Mouse (Mus musculus) neural tube, embryonic 14.5 days (tissue): ENCODE measurements around the gene Hoxc11. TPM values are rescaled to one million over a fixed set of nuclear protein-coding genes. Genes with fewer than 3 reads are reported as not detected.
A peak's percentile ranks its signal among the peaks of the same experiment; 100 is the strongest.

ENCODE experiments used
- ATAC-seq: fragments of 200-750 bp; cut with Nextera tagmentation; 2 replicates; pipeline ENCODE4 v1.8.0; 2017; ENCODE audit warnings: low read depth, mild to moderate bottlenecking, moderate TSS enrichment, moderate library complexity
- H3K27ac ChIP-seq: fragments of 300-500 bp; sonication (generic); 2 replicates; pipeline ENCODE4 v1.5.1; 2014; ENCODE audit warnings: low read depth, mild to moderate bottlenecking, control low read depth, low read length, moderate library complexity, mixed read lengths
- H3K27me3 ChIP-seq: fragments of 300-500 bp; sonication (generic); 2 replicates; pipeline ENCODE4 v1.6.1; 2014; ENCODE audit warnings: low read length; ENCODE audit not compliant: control insufficient read depth, insufficient read depth
- H3K36me3 ChIP-seq: fragments of 300-500 bp; sonication (generic); 2 replicates; pipeline ENCODE4 v1.6.1; 2014; ENCODE audit warnings: low read length, mixed read lengths; ENCODE audit not compliant: control insufficient read depth, insufficient read depth
- H3K4me1 ChIP-seq: fragments of 300-500 bp; sonication (generic); 2 replicates; pipeline ENCODE4 v1.6.1; 2014; ENCODE audit warnings: low read length; ENCODE audit not compliant: control insufficient read depth, insufficient read depth
- H3K4me2 ChIP-seq: fragments of 300-500 bp; sonication (generic); 2 replicates; pipeline ENCODE4 v1.6.1; 2014; ENCODE audit warnings: mild to moderate bottlenecking, low read depth, low read length, control low read depth
- H3K4me3 ChIP-seq: fragments of 300-500 bp; sonication (generic); 2 replicates; pipeline ENCODE4 v1.5.1; 2014; ENCODE audit warnings: low read depth, low read length, control low read depth, mixed read lengths
- H3K9ac ChIP-seq: fragments of 300-500 bp; sonication (generic); replicated peaks from 2 replicates; pipeline ENCODE4 v1.6.1; 2014; ENCODE audit warnings: low read depth, mild to moderate bottlenecking, control low read depth, low read length, mixed read lengths
- H3K9me3 ChIP-seq: fragments of 300-500 bp; sonication (generic); 2 replicates; pipeline ENCODE4 v1.6.1; 2016; ENCODE audit warnings: low read length; ENCODE audit not compliant: control insufficient read depth
- WGBS: fragments of 180-500 bp; shearing (Covaris S2); extraction: QIAGEN DNeasy Blood & Tissue Kit; methylation state at CpG from one replicate; pipeline ENCODE4 v1.1.7; 2014; 5-methylcytosine and 5-hydroxymethylcytosine counted together
- microRNA-seq: library from miRNA; unstranded; fragments of <30 nt; microRNA quantifications from one replicate; pipeline ENCODE4, GENCODE M21; 2016
- polyA plus RNA-seq: library from polyadenylated mRNA; unstranded; fragments of >200 nt; fragmentation: Nextera tagmentation; extraction: Ambion mirVana; gene quantifications from 2 replicates; pipeline ENCODE4 v1.2.1, GENCODE M21; 2014

Gene Hoxc11
- polyA plus RNA-seq, 1 experiment from 2014 or later = not detected

DNA sequence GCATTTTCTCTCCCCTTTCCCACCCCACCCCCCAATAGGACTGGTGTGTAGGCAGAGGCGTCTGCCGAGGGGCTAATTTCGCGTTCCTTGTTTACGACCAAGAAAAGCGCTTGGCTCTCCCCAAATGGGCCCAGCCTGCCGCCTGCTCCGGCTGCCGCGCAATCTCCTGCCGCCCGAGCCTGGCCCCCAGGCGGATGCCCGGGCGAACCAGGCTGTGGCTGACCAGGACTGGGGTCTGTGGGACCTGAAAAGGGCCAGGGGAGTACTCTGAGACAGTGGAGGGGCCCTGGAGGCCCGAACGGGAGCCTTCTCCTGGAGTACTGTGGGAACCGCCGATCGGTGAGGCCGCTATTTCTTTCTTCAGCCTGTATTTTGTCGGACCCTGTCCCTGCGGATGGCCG lies 46.3 kb downstream of the Hoxc11 start:
- H3K9me3 ChIP-seq = no peaks in the 10 kb centered on the region
- 0 out of 2 replicates have a peak, but pooled peaks have one; percentile 1 for ATAC-seq
- H3K9ac ChIP-seq = peak overlapping the region; percentile 76
- peak overlapping the region; percentile 92 for H3K4me2 ChIP-seq
- H3K4me3 ChIP-seq = peak overlapping the region; percentile 55
- peak overlapping the region; percentile 91 for H3K27ac ChIP-seq
- H3K27me3 ChIP-seq = no peaks in the 10 kb centered on the region
- H3K36me3 ChIP-seq = no peaks in the 10 kb centered on the region
- H3K4me1 ChIP-seq = peaks cover 61% of the 10 kb centered on the region
- under 1% methylated on average over 24 of the region's 24 CpGs for WGBS

- no peak for ATAC-seq
- no peaks in the 10 kb centered on the region for H3K9me3 ChIP-seq
- no peaks in the 10 kb centered on the region for H3K36me3 ChIP-seq
- peaks cover 65% of the 10 kb centered on the region for H3K4me1 ChIP-seq
- peak overlapping the region; percentile 55 for H3K4me3 ChIP-seq
- peak overlapping the region; percentile 76 for H3K9ac ChIP-seq
- no peaks in the 10 kb centered on the region for H3K27me3 ChIP-seq
- 21% methylated on average over 2 of the region's 2 CpGs for WGBS
- peak overlapping the region; percentile 91 for H3K27ac ChIP-seq
- H3K4me2 ChIP-seq = peak overlapping the region; percentile 92
These were observed 47.1 kb downstream of the Hoxc11 start for GRCm38 (mm10) chr15:103001370-103001769.

DNA sequence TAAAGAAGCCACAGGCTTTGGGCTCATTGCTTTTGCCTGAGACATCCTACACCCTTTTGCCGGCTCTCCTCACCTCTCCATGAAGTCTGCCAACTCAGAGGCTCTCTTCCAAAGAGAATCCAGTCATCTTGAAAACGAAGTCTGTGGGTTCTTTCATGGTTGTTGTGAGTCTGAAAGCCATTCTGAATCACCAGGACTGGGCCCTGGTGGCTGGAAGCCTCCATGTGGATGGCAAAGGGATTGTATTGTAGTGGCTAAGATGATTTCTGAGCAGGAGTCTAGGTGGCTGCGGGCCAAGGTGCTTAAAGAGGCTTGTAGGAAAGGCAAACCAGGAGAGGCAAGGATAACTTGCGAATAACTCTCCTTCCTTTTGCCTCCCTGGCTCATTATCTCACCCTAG lies 47.9 kb downstream of the Hoxc11 start:
- H3K4me2 ChIP-seq = peak overlapping the region; percentile 92

DNA sequence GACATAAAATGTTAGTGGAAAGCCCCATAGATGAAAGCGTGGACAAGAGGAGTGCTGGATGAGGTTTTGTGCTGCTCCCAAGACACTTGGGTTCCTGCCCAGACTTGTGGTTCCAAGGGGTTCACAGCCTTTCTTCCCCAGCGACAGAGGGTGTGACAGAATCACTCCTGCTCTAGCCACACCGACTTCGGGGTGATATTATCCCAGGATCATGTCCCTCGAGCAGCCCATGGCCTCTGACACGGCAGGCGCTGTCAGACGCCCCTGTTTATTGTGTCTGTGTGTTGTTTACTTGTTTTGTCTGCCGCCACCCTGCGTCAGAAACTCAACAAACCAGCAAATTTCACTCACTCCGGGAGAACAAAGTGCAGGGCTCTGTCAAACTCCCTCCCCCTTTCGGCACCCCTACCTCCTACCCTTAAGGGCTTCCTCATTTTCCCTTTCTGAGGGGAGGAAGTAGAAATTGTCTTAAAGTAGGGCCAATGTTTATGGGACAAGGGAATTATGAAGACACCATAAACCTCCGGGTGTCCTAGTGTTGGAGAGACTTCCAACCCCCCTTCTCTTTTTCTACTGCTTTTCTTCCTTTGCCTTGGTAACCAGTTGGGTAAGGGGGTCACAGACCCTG lies 48.7 kb downstream of the Hoxc11 start:
- H3K4me2 ChIP-seq = peak overlapping the region; percentile 92
- WGBS = 4% methylated on average over 13 of the region's 13 CpGs
- H3K36me3 ChIP-seq = no peaks in the 10 kb centered on the region
- no peaks in the 10 kb centered on the region for H3K27me3 ChIP-seq
- peak overlapping the region; percentile 76 for H3K9ac ChIP-seq
- peak overlapping the region; percentile 55 for H3K4me3 ChIP-seq
- H3K9me3 ChIP-seq = no peaks in the 10 kb centered on the region
- no peak for ATAC-seq
- H3K4me1 ChIP-seq = peaks cover 68% of the 10 kb centered on the region
- H3K27ac ChIP-seq = peak overlapping the region; percentile 91

More for the DNA sequence above, 47.9 kb downstream of the Hoxc11 start:
- Histone ChIP-seq H3K9me3 (no peaks in the 10 kb centered on the region), H3K4me3 (peak overlapping the region; percentile 55), H3K4me1 (peaks cover 67% of the 10 kb centered on the region), H3K27me3 (no peaks in the 10 kb centered on the region), H3K9ac (peak overlapping the region; percentile 76), H3K27ac (peak overlapping the region; percentile 91), H3K36me3 (no peaks in the 10 kb centered on the region)
- no peak for ATAC-seq
- 5% methylated on average over 4 of the region's 4 CpGs for WGBS

DNA sequence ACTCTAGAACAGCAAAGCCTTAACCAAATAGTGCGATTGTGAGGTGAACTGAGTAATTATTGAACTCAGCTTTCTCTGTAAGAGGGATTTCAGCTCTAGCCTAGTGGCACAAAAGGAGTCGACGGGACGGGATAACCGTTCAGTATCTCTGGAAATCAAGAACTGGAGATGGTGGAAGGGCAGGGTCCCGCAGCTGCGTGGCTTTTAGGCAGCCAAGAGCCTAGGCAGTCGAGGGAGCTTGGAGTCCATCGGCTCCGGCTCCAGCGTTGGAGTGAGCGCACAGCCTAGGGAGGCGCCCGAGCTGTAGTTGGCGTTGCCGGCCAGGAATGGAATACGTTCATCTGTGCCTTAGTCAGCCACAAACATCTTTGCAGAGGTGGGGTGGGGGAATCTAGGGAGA lies 51.1 kb downstream of the Hoxc11 start:
- peak overlapping the region; percentile 79 for H3K27ac ChIP-seq
- H3K4me1 ChIP-seq = peaks cover 88% of the 10 kb centered on the region
- under 1% methylated on average over 17 of the region's 17 CpGs for WGBS

GRCm38 (mm10) chr15:103005797-103006196 lies 51.6 kb downstream of the Hoxc11 start:
- Histone ChIP-seq H3K4me2 (peak overlapping the region; percentile 83), H3K36me3 (no peaks in the 10 kb centered on the region), H3K9me3 (no peaks in the 10 kb centered on the region), H3K27ac (peak overlapping the region; percentile 79), H3K9ac (peak overlapping the region; percentile 78), H3K4me3 (peak overlapping the region; percentile 28), H3K27me3 (no peaks in the 10 kb centered on the region), H3K4me1 (peaks cover 92% of the 10 kb centered on the region)
- ATAC-seq = no peak
- WGBS = 7% methylated on average over 5 of the region's 5 CpGs

More for the DNA sequence above, 51.1 kb downstream of the Hoxc11 start:
- Histone ChIP-seq H3K4me3 (peak overlapping the region; percentile 28), H3K36me3 (no peaks in the 10 kb centered on the region), H3K9ac (peak overlapping the region; percentile 78), H3K27me3 (no peaks in the 10 kb centered on the region), H3K4me2 (peak overlapping the region; percentile 83), H3K9me3 (no peaks in the 10 kb centered on the region)
- no peak for ATAC-seq

GRCm38 (mm10) chr15:103006326-103006725 lies 52.1 kb downstream of the Hoxc11 start:
- ATAC-seq = no peak
- Histone ChIP-seq H3K27me3 (no peaks in the 10 kb centered on the region), H3K36me3 (0 out of 2 replicates have a peak, but pooled peaks cover 3% of the 10 kb centered on the region), H3K9ac (peak overlapping the region; percentile 78), H3K4me3 (peak overlapping the region; percentile 28; the same call in 1 of the 2 replicates), H3K4me2 (peak overlapping the region; percentile 83), H3K9me3 (no peaks in the 10 kb centered on the region), H3K27ac (peak overlapping the region; percentile 79), H3K4me1 (peaks cover 94% of the 10 kb centered on the region)
- 21% methylated on average over 1 of the region's 1 CpGs for WGBS

Small RNA genes within 50 kb of the gene (microRNA-seq; reads per million reads assigned to microRNA genes)
- 659 reads per million, percentile 73 among the genes with 10 or more reads in this experiment for gene Mir196a-2

Other genes starting within 250 kb of the Hoxc11 start
- 23.5 and 29.3 TPM in 2 replicates for gene Calcoco1, start 232.2 kb upstream of the Hoxc11 start, polyA plus RNA-seq
- gene Hoxc13, start 33.3 kb upstream of the Hoxc11 start, polyA plus RNA-seq = not detected in 2 replicates
- not detected in 2 replicates for gene Hoxc12, start 17.7 kb upstream of the Hoxc11 start, polyA plus RNA-seq
- gene Hoxc10, start 12.4 kb downstream of the Hoxc11 start, polyA plus RNA-seq = 46.1 and 94.7 TPM in 2 replicates
- 3.6 and 10.2 TPM in 2 replicates for gene Hoxc5, start 13.0 kb downstream of the Hoxc11 start, polyA plus RNA-seq
- gene Hoxc9, start 22.0 kb downstream of the Hoxc11 start, polyA plus RNA-seq = 46.9 and 49.8 TPM in 2 replicates
- 50.1 and 136 TPM in 2 replicates for gene Hoxc8, start 36.2 kb downstream of the Hoxc11 start, polyA plus RNA-seq
- 23.0 and 38.7 TPM in 2 replicates for gene Hoxc6, start 43.8 kb downstream of the Hoxc11 start, polyA plus RNA-seq
- gene Hoxc4, start 64.5 kb downstream of the Hoxc11 start, polyA plus RNA-seq = 19.0 and 24.0 TPM in 2 replicates
- 19.2 and 28.0 TPM in 2 replicates for gene Smug1, start 212.7 kb downstream of the Hoxc11 start, polyA plus RNA-seq